Mouse (Mus musculus): ENCODE results near the gene Plin5. TPM values are rescaled to one million over a fixed set of nuclear protein-coding genes. Genes with fewer than 3 reads are reported as not detected.
A peak's percentile ranks its signal among the peaks of the same experiment; 100 is the strongest.

Gene Plin5
- polyA plus RNA-seq, 1 experiment from 2014 or later = 0.83 TPM

DNA sequence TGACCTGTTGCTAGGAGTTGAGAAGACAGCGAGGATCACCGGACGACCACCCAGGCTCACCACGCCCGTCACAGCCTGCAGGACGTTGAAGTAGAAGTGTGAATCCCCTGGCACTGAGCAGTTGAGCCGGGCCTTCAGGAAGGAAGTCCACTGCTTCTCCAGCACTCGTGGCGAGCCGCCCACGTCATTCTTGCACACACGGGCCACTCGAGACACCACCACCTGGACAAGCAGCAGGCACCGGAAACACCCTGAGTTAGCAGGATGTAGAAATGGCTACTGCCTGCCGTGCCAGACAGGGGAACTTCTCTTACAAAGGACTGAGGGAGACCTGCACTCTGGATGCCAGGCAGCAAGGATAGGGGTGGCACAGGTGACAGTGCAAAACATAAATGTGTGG is 10.8 kb upstream of the Plin5 start:
- 90% methylated on average over 15 of the region's 15 CpGs for WGBS

DNA sequence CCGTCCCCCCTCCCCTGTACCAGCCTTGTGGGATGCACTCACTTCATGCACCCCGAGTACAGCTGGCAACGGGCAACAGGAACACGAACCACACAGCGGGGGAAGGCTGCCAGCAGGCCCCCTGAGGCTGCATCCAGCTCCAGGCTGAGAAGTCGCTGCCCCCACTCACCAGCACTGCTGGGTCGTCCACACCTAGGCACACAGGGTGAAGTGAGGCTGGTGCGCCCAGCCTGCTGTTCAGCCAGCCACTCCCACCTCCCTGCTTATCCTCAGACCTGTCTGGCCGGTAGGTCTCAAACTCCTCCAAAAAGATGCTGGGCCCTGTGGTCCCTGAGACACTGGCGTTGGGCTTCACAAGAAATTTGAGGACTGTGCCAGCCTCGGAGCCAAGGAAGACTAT is 8.8 kb upstream of the Plin5 start:
- peaks cover 8% of the 10 kb centered on the region; the same call in 1 of the 2 replicates for H3K4me1 ChIP-seq (replicated peaks)
- peaks cover 87% of the 10 kb centered on the region for H3K36me3 ChIP-seq
- no peak overlapping the region for H3K9ac ChIP-seq
- H3K9me3 ChIP-seq = peaks cover 13% of the 10 kb centered on the region
- no peak overlapping the region for H3K27ac ChIP-seq
- peaks cover 67% of the 10 kb centered on the region for H3K27me3 ChIP-seq
- 73% methylated on average over 11 of the region's 11 CpGs for WGBS
- no peak overlapping the region for H3K4me2 ChIP-seq
- no peak overlapping the region for H3K4me3 ChIP-seq
- no peak for ATAC-seq (ENCODE audit: low FRiP score)

More for the DNA sequence above, 10.8 kb upstream of the Plin5 start:
- Histone ChIP-seq H3K36me3 (peaks cover 82% of the 10 kb centered on the region), H3K27ac (no peak overlapping the region), H3K9me3 (no peaks in the 10 kb centered on the region; the same call in 1 of the 2 replicates), H3K4me2 (no peak overlapping the region), H3K4me3 (no peak overlapping the region), H3K4me1 (replicated peaks) (peaks cover 12% of the 10 kb centered on the region), H3K27me3 (peaks cover 47% of the 10 kb centered on the region), H3K9ac (peak overlapping the region; percentile 51; the same call in 1 of the 2 replicates)
- ATAC-seq (ENCODE audit: low FRiP score) = no peak

DNA sequence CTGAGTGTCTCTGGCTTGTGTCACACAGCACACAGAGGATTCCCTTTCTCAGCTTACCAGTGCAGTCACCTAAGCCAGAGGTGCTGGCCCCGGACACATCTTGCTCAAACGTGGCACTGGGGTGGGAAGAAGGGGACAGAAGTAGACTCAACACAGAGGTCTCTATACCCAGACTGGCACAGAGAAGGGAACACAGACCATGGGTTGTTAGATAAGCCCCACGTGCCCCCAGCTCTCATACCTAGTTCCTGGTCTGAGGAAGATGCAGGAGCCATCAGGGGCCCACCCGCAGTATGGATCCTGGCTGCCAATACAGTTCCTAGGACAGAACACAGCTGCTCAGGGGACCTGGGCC is 7.9 kb upstream of the Plin5 start:
- Histone ChIP-seq H3K27me3 (peaks cover 77% of the 10 kb centered on the region), H3K36me3 (peaks cover 78% of the 10 kb centered on the region), H3K4me1 (replicated peaks) (peaks cover 12% of the 10 kb centered on the region; the same call in 1 of the 2 replicates), H3K9ac (no peak overlapping the region), H3K4me3 (no peak overlapping the region), H3K27ac (no peak overlapping the region), H3K9me3 (peaks cover 13% of the 10 kb centered on the region), H3K4me2 (no peak overlapping the region)
- ATAC-seq (ENCODE audit: low FRiP score) = no peak
- WGBS = 90% methylated on average over 4 of the region's 4 CpGs

DNA sequence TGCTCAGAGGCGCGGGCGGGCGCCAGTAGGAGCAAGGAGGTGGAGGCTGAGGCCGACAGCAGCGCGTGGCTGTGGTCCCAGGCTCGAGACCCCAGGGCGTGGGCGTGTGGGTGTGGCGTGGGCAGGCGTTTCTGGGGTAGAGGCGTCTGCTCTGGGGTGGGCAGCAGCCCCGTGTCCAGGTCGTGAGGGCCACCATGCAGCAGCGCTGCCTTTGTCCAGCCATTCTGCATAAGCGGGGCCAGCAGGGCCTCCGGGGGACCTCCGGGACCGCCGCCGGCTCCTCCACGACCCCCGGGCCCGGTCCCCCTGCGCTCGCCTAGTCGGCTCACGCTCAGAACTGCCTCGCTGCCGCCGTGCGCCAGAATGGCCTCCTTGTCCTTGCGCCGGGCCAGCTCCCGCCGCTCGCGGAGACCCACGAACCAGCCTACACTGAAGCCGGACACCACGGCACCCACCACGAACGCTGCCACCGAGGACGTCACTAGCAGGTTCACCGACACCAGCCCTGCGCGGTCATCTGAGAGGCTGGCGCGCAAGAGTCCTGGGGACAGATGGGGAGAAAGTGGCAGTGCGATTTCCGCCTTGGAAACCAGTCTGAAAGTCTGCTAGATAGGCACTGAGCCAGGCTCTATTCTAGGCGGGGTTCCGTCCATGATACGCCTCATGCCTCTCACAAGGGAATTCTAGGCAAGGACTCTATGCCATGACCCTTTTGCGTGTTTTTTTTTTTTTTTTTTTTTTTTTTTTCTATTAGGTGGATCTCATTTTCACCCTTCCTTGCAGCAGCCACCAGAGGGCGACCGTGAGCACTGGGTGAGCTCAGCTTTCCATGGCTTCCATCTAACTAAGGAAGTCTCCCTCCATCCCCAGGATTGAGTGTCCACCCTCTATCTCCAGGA is 7.2 kb upstream of the Plin5 start:
- Histone ChIP-seq H3K27ac (no peak overlapping the region), H3K9me3 (peaks cover 13% of the 10 kb centered on the region), H3K4me2 (peak overlapping the region; percentile 40), H3K9ac (no peak overlapping the region; the same call in 1 of the 2 replicates), H3K4me1 (replicated peaks) (peaks cover 18% of the 10 kb centered on the region; the same call in 1 of the 2 replicates), H3K4me3 (peak overlapping the region; percentile 21), H3K27me3 (peaks cover 83% of the 10 kb centered on the region), H3K36me3 (peaks cover 71% of the 10 kb centered on the region)
- WGBS = 9% methylated on average over 59 of the region's 59 CpGs
- no peak for ATAC-seq (ENCODE audit: low FRiP score)

DNA sequence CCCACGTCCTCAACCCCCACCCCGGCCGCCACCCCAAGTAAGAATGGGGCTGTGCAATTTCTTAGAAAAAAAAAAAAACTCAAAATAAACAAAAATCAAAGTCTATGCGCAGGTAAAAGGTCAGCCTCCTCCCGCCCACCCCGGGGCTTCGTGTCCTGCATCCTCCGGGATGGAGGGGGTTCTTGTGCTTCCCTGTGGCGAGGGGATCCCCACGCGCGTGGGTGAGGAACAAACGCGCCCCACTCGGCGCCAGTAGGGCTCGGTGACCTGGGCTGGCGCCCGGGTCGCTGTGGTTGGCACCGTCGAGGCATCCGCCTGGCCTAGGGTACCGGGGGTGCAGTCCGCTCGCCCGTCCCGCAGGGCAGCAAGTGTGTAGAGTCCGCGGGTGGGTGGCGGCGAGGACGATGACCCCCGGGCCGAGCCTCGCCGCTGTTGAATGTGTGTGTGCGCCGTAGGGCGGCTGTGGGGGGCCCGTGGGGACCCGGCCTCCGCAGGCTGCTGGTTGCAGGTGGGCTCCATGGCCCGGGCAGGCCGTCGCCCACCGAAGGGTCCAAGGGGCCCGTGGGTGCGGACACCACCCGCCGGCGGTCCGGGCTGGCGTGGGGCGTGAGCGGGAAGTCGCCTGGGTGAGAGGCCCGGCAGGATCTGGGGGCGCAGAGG is 6.4 kb upstream of the Plin5 start:
- 44% methylated on average over 56 of the region's 59 CpGs for WGBS
- Histone ChIP-seq H3K9ac (no peak overlapping the region), H3K36me3 (peaks cover 63% of the 10 kb centered on the region), H3K4me1 (replicated peaks) (peaks cover 19% of the 10 kb centered on the region; the same call in 1 of the 2 replicates), H3K4me3 (peak overlapping the region; percentile 21; the same call in 1 of the 2 replicates), H3K4me2 (peak overlapping the region; percentile 40), H3K27me3 (peaks cover 91% of the 10 kb centered on the region), H3K9me3 (peaks cover 13% of the 10 kb centered on the region), H3K27ac (no peak overlapping the region)
- no peak for ATAC-seq (ENCODE audit: low FRiP score)

DNA sequence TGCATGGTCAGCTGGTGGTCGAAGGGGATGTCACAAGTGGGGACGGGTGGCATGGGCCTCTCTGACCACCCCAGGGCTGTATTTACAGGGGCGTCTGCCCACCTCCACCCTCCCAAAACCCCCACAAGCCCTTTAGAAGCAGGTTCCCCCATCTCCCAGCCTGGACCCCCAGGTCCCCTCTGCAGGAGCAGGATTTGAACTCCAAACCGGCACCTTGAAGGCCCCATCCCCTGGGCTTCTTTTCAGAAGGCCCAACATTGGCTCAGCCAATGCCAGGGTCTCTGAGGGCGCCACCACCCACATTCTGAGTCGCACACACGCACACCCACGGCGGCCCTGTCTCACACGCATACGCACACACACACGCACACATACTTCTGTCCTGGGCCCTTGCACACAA is 5.8 kb upstream of the Plin5 start:
- Histone ChIP-seq H3K4me2 (no peak overlapping the region), H3K4me1 (replicated peaks) (peaks cover 19% of the 10 kb centered on the region; the same call in 1 of the 2 replicates), H3K36me3 (peaks cover 57% of the 10 kb centered on the region), H3K27ac (no peak overlapping the region), H3K9me3 (peaks cover 13% of the 10 kb centered on the region), H3K4me3 (no peak overlapping the region), H3K27me3 (peaks cover 97% of the 10 kb centered on the region), H3K9ac (no peak overlapping the region)
- ATAC-seq (ENCODE audit: low FRiP score) = no peak
- 93% methylated on average over 12 of the region's 12 CpGs for WGBS

DNA sequence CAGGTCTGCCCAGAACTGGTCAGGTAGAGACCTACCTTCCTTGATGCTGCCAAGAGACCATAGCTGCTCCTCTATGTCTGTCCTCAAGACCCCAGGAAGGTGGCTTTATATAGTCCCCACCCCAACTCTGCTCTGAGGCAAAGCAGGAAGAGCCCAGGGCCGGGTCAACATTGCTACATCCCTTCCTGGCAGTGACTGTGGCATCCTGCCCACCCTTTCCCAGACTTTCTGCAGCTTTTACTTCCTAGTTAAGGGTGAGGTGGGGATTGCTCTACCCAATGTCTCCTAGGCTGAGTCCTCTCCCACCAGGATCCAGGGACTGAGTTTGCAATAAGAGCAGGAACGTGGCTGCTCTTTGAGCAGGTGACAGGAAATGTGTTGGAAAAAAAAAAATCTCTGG is 4.4 kb upstream of the Plin5 start, which contains the start of gene Lrg1:
Lrg1 (minus strand) TSS at position 176 of the 400 bp plus-strand sequence.
- Histone ChIP-seq H3K27me3 (peaks cover 95% of the 10 kb centered on the region), H3K9ac (no peak within 1 kb of the TSS), H3K4me2 (no peak within 1 kb of the TSS), H3K36me3 (peaks cover 43% of the 10 kb centered on the region), H3K4me1 (replicated peaks) (peaks cover 26% of the 10 kb centered on the region), H3K4me3 (no peak within 1 kb of the TSS; the same call in 1 of the 2 replicates), H3K27ac (no peak within 1 kb of the TSS), H3K9me3 (peaks cover 13% of the 10 kb centered on the region)
- WGBS = 64% methylated on average over 2 of the region's 2 CpGs
- ATAC-seq (ENCODE audit: low FRiP score) = no peak

DNA sequence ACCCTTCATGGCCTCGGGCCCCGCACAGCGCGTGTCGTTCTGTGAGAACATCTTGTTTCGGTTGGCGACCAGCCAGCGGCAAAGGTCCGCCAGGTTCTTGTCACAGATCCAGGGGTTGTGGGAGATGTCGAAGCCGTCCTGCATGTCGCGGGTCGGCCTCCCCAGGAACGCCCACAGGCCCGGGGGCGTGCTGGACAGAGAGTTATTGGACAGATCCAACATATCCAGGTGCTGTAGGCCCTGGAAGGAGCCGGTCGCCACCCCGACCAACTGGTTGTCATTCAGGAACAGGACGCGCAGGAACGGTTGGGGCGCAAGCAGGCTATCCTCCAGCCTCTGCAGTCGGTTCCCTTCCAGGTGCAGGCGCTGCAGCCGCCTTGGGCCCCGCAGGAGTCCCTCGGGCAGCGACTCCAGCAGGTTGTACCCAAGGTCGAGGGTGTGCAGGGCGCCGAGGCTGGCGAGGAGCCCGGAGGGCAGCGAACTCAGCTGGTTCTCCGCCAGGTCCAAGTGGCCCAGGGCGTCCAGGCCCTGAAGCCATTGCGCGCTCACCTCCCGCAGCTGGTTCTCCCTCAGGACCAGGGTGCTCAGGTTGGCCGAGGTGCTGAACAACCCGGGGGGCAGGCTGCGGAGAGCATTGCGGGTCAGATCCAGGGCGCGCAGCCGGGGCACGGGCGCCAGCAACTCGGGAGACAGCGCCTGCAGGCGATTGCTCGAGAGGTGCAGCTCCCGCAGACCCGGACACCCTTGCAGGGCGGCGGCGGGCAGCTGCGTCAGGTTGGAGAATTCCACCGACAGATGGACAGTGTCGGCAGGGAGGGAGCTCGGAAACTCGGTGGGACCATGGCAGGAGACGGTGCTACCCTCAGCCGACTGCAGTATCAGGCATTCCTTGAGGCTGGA is 2.8 kb upstream of the Plin5 start:
- H3K36me3 ChIP-seq = peaks cover 29% of the 10 kb centered on the region
- ATAC-seq (ENCODE audit: low FRiP score) = no peak
- 10% methylated on average over 66 of the region's 66 CpGs for WGBS
- H3K27ac ChIP-seq = no peak overlapping the region
- H3K9me3 ChIP-seq = peaks cover 13% of the 10 kb centered on the region
- peaks cover 95% of the 10 kb centered on the region for H3K27me3 ChIP-seq
- peak overlapping the region; percentile 46; the same call in 1 of the 2 replicates for H3K9ac ChIP-seq
- H3K4me2 ChIP-seq = 0 out of 2 replicates have a peak overlapping the region, but pooled peaks have one; percentile 2
- H3K4me1 ChIP-seq (replicated peaks) = peaks cover 26% of the 10 kb centered on the region
- H3K4me3 ChIP-seq = no peak overlapping the region

DNA sequence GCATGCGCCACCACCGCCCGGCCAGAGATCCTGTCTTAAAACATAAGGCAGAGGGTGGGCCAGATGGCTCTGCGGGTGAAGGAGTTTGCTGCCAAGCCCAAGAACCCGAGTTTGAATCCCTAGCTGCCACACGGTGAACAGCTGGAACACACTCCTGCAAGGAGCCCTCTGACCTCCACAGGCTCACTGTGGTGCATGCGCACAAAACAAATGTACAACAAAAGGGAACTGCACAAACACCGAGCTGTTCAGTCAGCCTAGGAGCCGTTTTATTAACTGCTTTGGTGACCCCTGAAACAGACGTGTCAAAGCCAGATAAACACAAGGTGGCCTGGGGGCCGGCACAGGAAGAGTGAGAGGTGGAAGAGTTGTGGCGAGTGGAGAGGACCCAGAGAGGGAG is 2.0 kb upstream of the Plin5 start:
- WGBS = 41% methylated on average over 12 of the region's 12 CpGs
- H3K9ac ChIP-seq = no peak overlapping the region
- peaks cover 13% of the 10 kb centered on the region for H3K9me3 ChIP-seq
- ATAC-seq (ENCODE audit: low FRiP score) = no peak
- H3K4me1 ChIP-seq (replicated peaks) = peaks cover 23% of the 10 kb centered on the region
- no peak overlapping the region for H3K27ac ChIP-seq
- peaks cover 91% of the 10 kb centered on the region for H3K27me3 ChIP-seq
- peaks cover 23% of the 10 kb centered on the region for H3K36me3 ChIP-seq
- H3K4me3 ChIP-seq = no peak overlapping the region
- no peak overlapping the region for H3K4me2 ChIP-seq

DNA sequence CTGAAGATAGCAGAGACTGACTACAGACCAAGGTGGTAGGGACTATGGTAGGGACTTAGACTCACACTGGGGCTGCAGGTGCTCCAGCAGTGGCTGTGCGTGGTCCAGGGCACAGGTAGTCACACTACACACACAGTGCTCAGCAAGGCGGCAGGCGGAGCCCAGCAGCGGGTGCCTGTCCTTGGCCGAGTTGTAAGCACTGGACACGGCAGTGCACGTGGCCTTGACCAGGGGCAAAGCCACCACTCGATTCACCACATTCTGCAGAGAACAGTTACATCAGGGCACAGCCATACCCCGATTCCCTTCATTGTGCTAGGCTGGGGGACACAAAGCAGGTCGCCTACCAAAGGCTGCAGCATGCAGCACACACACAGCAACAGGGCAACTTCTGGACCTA is 1.2 kb downstream of the Plin5 start:
- H3K36me3 ChIP-seq = no peaks in the 10 kb centered on the region
- H3K27ac ChIP-seq = no peak overlapping the region
- no peak overlapping the region for H3K9ac ChIP-seq
- peaks cover 58% of the 10 kb centered on the region for H3K27me3 ChIP-seq
- no peaks in the 10 kb centered on the region for H3K9me3 ChIP-seq
- no peak for ATAC-seq (ENCODE audit: low FRiP score)
- H3K4me2 ChIP-seq = no peak overlapping the region
- WGBS = 79% methylated on average over 10 of the region's 10 CpGs
- no peak overlapping the region for H3K4me3 ChIP-seq
- H3K4me1 ChIP-seq (replicated peaks) = peaks cover 24% of the 10 kb centered on the region

DNA sequence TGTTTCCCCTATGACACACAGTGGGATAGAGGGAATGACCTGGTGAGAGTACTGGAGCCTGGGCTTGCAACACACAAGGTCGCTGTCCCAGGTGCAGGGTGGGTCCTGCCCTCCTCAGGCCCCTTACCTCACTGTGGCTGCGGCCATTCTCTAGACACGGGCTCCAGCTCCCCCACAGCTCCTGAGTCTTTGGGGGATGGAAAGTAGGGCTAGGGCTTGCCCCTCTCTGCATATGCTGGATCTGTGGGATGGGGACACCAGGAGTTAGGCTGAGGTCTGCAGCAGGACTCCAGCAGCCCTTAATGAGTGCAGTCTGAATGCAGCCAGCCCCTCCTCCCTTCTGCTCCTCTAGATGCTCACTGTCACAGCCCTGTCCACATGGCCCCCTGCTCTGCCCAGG is 4.7 kb downstream of the Plin5 start:
- no peak overlapping the region for H3K4me3 ChIP-seq
- H3K27me3 ChIP-seq = peaks cover 26% of the 10 kb centered on the region
- WGBS = 54% methylated on average over 3 of the region's 3 CpGs
- peaks cover 4% of the 10 kb centered on the region for H3K36me3 ChIP-seq
- H3K4me1 ChIP-seq (replicated peaks) = peaks cover 20% of the 10 kb centered on the region
- H3K4me2 ChIP-seq = no peak overlapping the region
- no peaks in the 10 kb centered on the region for H3K9me3 ChIP-seq
- H3K9ac ChIP-seq = peak overlapping the region; percentile 13; the same call in 1 of the 2 replicates
- H3K27ac ChIP-seq = no peak overlapping the region; the same call in 1 of the 2 replicates
- no peak for ATAC-seq (ENCODE audit: low FRiP score)

Measured in hindbrain, embryonic 13.5 days (tissue).